Mouse (Mus musculus): ENCODE results near the gene Sox5. TPM values are rescaled to one million over a fixed set of nuclear protein-coding genes. Genes with fewer than 3 reads are reported as not detected.

Sox5 gene
- polyA plus RNA-seq, 1 experiment from 2014 or later, result 246 TPM

- WGBS, result 67% methylated on average over 15 of the region's 15 CpGs
- no peak for ATAC-seq
- Histone ChIP-seq H3K4me1 (replicated peaks; ENCODE audit: control insufficient read depth, insufficient read depth, low read length) (no peaks in the 10 kb centered on the region), H3K9me3 (ENCODE audit: control insufficient read depth, low read length) (no peaks in the 10 kb centered on the region), H3K4me2 (ENCODE audit: low read length) (no peak overlapping the region), H3K36me3 (ENCODE audit: control insufficient read depth, insufficient read depth) (no peaks in the 10 kb centered on the region), H3K27me3 (replicated peaks; ENCODE audit: control insufficient read depth, insufficient read depth, low read length) (no peaks in the 10 kb centered on the region), H3K27ac (ENCODE audit: low read length) (no peak overlapping the region), H3K9ac (replicated peaks; ENCODE audit: low read depth, low read length) (no peak overlapping the region), H3K4me3 (replicated peaks; ENCODE audit: low read length) (no peak overlapping the region)
These were observed 401.6 kb downstream of the Sox5 start for GRCm38 (mm10) chr6:144380171-144380570.

GRCm38 (mm10) chr6:144374810-144375209 is 407.0 kb downstream of the Sox5 start:
- Histone ChIP-seq H3K36me3 (ENCODE audit: control insufficient read depth, insufficient read depth) (no peaks in the 10 kb centered on the region), H3K27ac (ENCODE audit: low read length) (peak overlapping the region; percentile 18; the same call in 1 of the 2 replicates), H3K4me2 (ENCODE audit: low read length) (no peak overlapping the region), H3K9me3 (ENCODE audit: control insufficient read depth, low read length) (no peaks in the 10 kb centered on the region), H3K27me3 (replicated peaks; ENCODE audit: control insufficient read depth, insufficient read depth, low read length) (no peaks in the 10 kb centered on the region), H3K4me1 (replicated peaks; ENCODE audit: control insufficient read depth, insufficient read depth, low read length) (no peaks in the 10 kb centered on the region), H3K9ac (replicated peaks; ENCODE audit: low read depth, low read length) (no peak overlapping the region), H3K4me3 (replicated peaks; ENCODE audit: low read length) (no peak overlapping the region)
- no peak for ATAC-seq
- 73% methylated on average over 11 of the region's 11 CpGs for WGBS

GRCm38 (mm10) chr6:144370699-144371098 is 411.1 kb downstream of the Sox5 start:
- Histone ChIP-seq H3K4me1 (replicated peaks; ENCODE audit: control insufficient read depth, insufficient read depth, low read length) (peaks cover 19% of the 10 kb centered on the region), H3K36me3 (ENCODE audit: control insufficient read depth, insufficient read depth) (no peaks in the 10 kb centered on the region), H3K4me3 (replicated peaks; ENCODE audit: low read length) (no peak overlapping the region), H3K9me3 (ENCODE audit: control insufficient read depth, low read length) (no peaks in the 10 kb centered on the region), H3K9ac (replicated peaks; ENCODE audit: low read depth, low read length) (no peak overlapping the region), H3K4me2 (ENCODE audit: low read length) (no peak overlapping the region), H3K27me3 (replicated peaks; ENCODE audit: control insufficient read depth, insufficient read depth, low read length) (no peaks in the 10 kb centered on the region), H3K27ac (ENCODE audit: low read length) (no peak overlapping the region)
- ATAC-seq, result no peak
- WGBS, result 58% methylated on average over 10 of the region's 10 CpGs

- WGBS, result 40% methylated on average over 11 of the region's 11 CpGs
- Histone ChIP-seq H3K4me3 (replicated peaks; ENCODE audit: low read length) (no peak overlapping the region), H3K9me3 (ENCODE audit: control insufficient read depth, low read length) (no peaks in the 10 kb centered on the region), H3K4me1 (replicated peaks; ENCODE audit: control insufficient read depth, insufficient read depth, low read length) (peaks cover 19% of the 10 kb centered on the region), H3K9ac (replicated peaks; ENCODE audit: low read depth, low read length) (no peak overlapping the region), H3K4me2 (ENCODE audit: low read length) (peak overlapping the region; percentile 17), H3K27ac (ENCODE audit: low read length) (peak overlapping the region; percentile 89), H3K36me3 (ENCODE audit: control insufficient read depth, insufficient read depth) (no peaks in the 10 kb centered on the region), H3K27me3 (replicated peaks; ENCODE audit: control insufficient read depth, insufficient read depth, low read length) (no peaks in the 10 kb centered on the region)
- ATAC-seq, result peak; percentile 93
These were observed 414.1 kb downstream of the Sox5 start for GRCm38 (mm10) chr6:144367626-144368077.

GRCm38 (mm10) chr6:144361267-144362038 is 420.3 kb downstream of the Sox5 start:
- peaks cover 11% of the 10 kb centered on the region for H3K4me1 ChIP-seq (replicated peaks; ENCODE audit: control insufficient read depth, insufficient read depth, low read length)
- no peak overlapping the region for H3K27ac ChIP-seq (ENCODE audit: low read length)
- WGBS, result 3% methylated on average over 5 of the region's 5 CpGs
- no peaks in the 10 kb centered on the region for H3K36me3 ChIP-seq (ENCODE audit: control insufficient read depth, insufficient read depth)
- H3K4me3 ChIP-seq (replicated peaks; ENCODE audit: low read length), result no peak overlapping the region
- H3K4me2 ChIP-seq (ENCODE audit: low read length), result no peak overlapping the region
- H3K27me3 ChIP-seq (replicated peaks; ENCODE audit: control insufficient read depth, insufficient read depth, low read length), result no peaks in the 10 kb centered on the region
- no peak overlapping the region for H3K9ac ChIP-seq (replicated peaks; ENCODE audit: low read depth, low read length)
- ATAC-seq, result no peak
- H3K9me3 ChIP-seq (ENCODE audit: control insufficient read depth, low read length), result no peaks in the 10 kb centered on the region

GRCm38 (mm10) chr6:144357081-144357480 is 424.7 kb downstream of the Sox5 start:
- ATAC-seq, result no peak
- no peaks in the 10 kb centered on the region for H3K27me3 ChIP-seq (replicated peaks; ENCODE audit: control insufficient read depth, insufficient read depth, low read length)
- H3K36me3 ChIP-seq (ENCODE audit: control insufficient read depth, insufficient read depth), result no peaks in the 10 kb centered on the region
- WGBS, result 95% methylated on average over 4 of the region's 4 CpGs
- H3K4me2 ChIP-seq (ENCODE audit: low read length), result no peak overlapping the region
- no peak overlapping the region for H3K9ac ChIP-seq (replicated peaks; ENCODE audit: low read depth, low read length)
- H3K4me1 ChIP-seq (replicated peaks; ENCODE audit: control insufficient read depth, insufficient read depth, low read length), result peaks cover 10% of the 10 kb centered on the region
- H3K4me3 ChIP-seq (replicated peaks; ENCODE audit: low read length), result no peak overlapping the region
- no peak overlapping the region for H3K27ac ChIP-seq (ENCODE audit: low read length)
- no peaks in the 10 kb centered on the region for H3K9me3 ChIP-seq (ENCODE audit: control insufficient read depth, low read length)

GRCm38 (mm10) chr6:144351049-144351448 is 430.7 kb downstream of the Sox5 start:
- Histone ChIP-seq H3K27ac (ENCODE audit: low read length) (no peak overlapping the region), H3K4me1 (replicated peaks; ENCODE audit: control insufficient read depth, insufficient read depth, low read length) (no peaks in the 10 kb centered on the region)
- WGBS, result 83% methylated on average over 6 of the region's 6 CpGs

GRCm38 (mm10) chr6:144343338-144343737 is 438.4 kb downstream of the Sox5 start:
- H3K27ac ChIP-seq (ENCODE audit: low read length), result peak overlapping the region; percentile 47; the same call in 1 of the 2 replicates
- 52% methylated on average over 11 of the region's 11 CpGs for WGBS

More at GRCm38 (mm10) chr6:144351049-144351448, 430.7 kb downstream of the Sox5 start:
- H3K4me3 ChIP-seq (replicated peaks; ENCODE audit: low read length), result no peak overlapping the region
- H3K9me3 ChIP-seq (ENCODE audit: control insufficient read depth, low read length), result no peaks in the 10 kb centered on the region
- no peak for ATAC-seq
- H3K27me3 ChIP-seq (replicated peaks; ENCODE audit: control insufficient read depth, insufficient read depth, low read length), result no peaks in the 10 kb centered on the region
- H3K4me2 ChIP-seq (ENCODE audit: low read length), result no peak overlapping the region
- no peak overlapping the region for H3K9ac ChIP-seq (replicated peaks; ENCODE audit: low read depth, low read length)
- no peaks in the 10 kb centered on the region for H3K36me3 ChIP-seq (ENCODE audit: control insufficient read depth, insufficient read depth)

GRCm38 (mm10) chr6:144339554-144339953 is 442.2 kb downstream of the Sox5 start:
- no peak overlapping the region for H3K4me2 ChIP-seq (ENCODE audit: low read length)
- 96% methylated on average over 3 of the region's 3 CpGs for WGBS
- H3K27ac ChIP-seq (ENCODE audit: low read length), result no peak overlapping the region
- peaks cover 3% of the 10 kb centered on the region; the same call in 1 of the 2 replicates for H3K9me3 ChIP-seq (ENCODE audit: control insufficient read depth, low read length)
- no peak overlapping the region for H3K4me3 ChIP-seq (replicated peaks; ENCODE audit: low read length)
- no peaks in the 10 kb centered on the region for H3K27me3 ChIP-seq (replicated peaks; ENCODE audit: control insufficient read depth, insufficient read depth, low read length)
- peaks cover 14% of the 10 kb centered on the region for H3K4me1 ChIP-seq (replicated peaks; ENCODE audit: control insufficient read depth, insufficient read depth, low read length)
- H3K9ac ChIP-seq (replicated peaks; ENCODE audit: low read depth, low read length), result no peak overlapping the region
- ATAC-seq, result no peak
- H3K36me3 ChIP-seq (ENCODE audit: control insufficient read depth, insufficient read depth), result no peaks in the 10 kb centered on the region

More at GRCm38 (mm10) chr6:144343338-144343737, 438.4 kb downstream of the Sox5 start:
- Histone ChIP-seq H3K27me3 (replicated peaks; ENCODE audit: control insufficient read depth, insufficient read depth, low read length) (no peaks in the 10 kb centered on the region), H3K4me1 (replicated peaks; ENCODE audit: control insufficient read depth, insufficient read depth, low read length) (peaks cover 6% of the 10 kb centered on the region), H3K36me3 (ENCODE audit: control insufficient read depth, insufficient read depth) (no peaks in the 10 kb centered on the region), H3K4me3 (replicated peaks; ENCODE audit: low read length) (no peak overlapping the region), H3K4me2 (ENCODE audit: low read length) (no peak overlapping the region), H3K9me3 (ENCODE audit: control insufficient read depth, low read length) (peaks cover 3% of the 10 kb centered on the region; the same call in 1 of the 2 replicates), H3K9ac (replicated peaks; ENCODE audit: low read depth, low read length) (no peak overlapping the region)
- ATAC-seq, result no peak
